Mouse (Mus musculus): ENCODE results near the gene Prss50. TPM values are rescaled to one million over a fixed set of nuclear protein-coding genes. Genes with fewer than 3 reads are reported as not detected.

The Prss50 gene
- polyA plus RNA-seq, 1 experiment from 2014 or later = not detected

DNA sequence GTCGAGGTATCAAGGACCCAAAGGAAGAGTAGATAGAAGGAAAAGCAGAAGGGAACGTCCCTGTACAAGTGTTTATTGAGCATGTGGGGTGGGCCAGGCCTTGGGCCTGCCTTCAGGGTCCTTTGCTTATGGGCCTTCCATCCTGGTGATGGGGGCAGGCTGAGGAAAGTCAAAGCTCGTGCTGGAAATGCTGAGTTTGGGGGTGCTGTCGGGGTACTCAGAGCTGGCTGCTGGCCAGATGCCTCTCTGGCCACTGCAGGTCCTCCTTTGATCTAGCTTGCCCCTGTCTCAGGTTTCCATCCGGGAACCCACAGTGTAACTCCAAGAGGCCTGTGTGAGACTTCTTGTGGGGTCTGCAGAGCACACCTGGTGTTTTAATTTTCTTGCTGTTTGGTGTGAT is 756 bp downstream of the Prss50 start:
- no peak for ATAC-seq (replicated peaks; ENCODE audit: extremely low read depth, insufficient read depth, low FRiP score)
- peaks cover 11% of the 10 kb centered on the region for H3K27me3 ChIP-seq (ENCODE audit: control insufficient read depth, insufficient read depth, low read length)
- no peaks in the 10 kb centered on the region for H3K9me3 ChIP-seq (replicated peaks; ENCODE audit: control insufficient read depth, low read length)
- 55% methylated on average over 5 of the region's 5 CpGs for WGBS
- no peak overlapping the region for H3K27ac ChIP-seq (ENCODE audit: low read length)
- no peak overlapping the region for H3K4me3 ChIP-seq (ENCODE audit: low read length)
- no peaks in the 10 kb centered on the region for H3K36me3 ChIP-seq (ENCODE audit: control insufficient read depth, insufficient read depth)
- no peak overlapping the region for H3K9ac ChIP-seq (ENCODE audit: low read length)
- no peak overlapping the region for H3K4me2 ChIP-seq (ENCODE audit: low read depth, low read length)
- H3K4me1 ChIP-seq (ENCODE audit: control insufficient read depth, insufficient read depth, low read length) = 0 out of 2 replicates have a peak, but pooled peaks cover 3% of the 10 kb centered on the region

DNA sequence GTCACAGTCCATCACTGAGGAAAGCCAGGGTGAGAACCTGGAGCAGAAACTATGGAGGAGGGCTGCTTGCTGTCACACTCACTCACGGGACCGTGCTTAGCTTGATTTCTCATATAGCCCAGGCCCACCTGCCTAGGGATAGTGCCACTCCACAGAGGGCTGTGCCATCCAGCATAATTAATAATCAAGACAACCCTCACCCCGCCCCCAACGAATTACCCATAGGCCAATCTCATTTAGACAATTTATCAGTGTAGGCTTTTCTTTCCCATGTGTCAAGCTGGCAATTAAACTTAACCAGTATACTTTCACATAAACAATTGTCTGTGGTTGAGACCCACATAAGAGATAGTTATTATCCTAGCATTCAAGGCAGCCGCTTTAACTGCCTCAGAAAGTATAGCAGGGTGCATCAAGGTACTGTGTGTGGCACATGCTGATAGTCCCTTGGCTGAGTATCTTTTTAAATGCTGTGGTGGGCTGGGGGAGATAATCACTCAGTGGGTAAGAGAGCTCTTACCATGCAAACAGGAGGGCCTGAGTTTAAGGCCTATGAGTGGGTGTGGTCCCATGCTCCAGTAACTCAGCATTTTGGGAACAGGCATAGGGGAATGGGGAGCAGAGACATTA is 1.3 kb downstream of the Prss50 start:
- no peak for ATAC-seq (replicated peaks; ENCODE audit: extremely low read depth, insufficient read depth, low FRiP score)
- H3K9me3 ChIP-seq (replicated peaks; ENCODE audit: control insufficient read depth, low read length) = no peaks in the 10 kb centered on the region
- peaks cover 11% of the 10 kb centered on the region for H3K27me3 ChIP-seq (ENCODE audit: control insufficient read depth, insufficient read depth, low read length)
- no peak overlapping the region for H3K4me2 ChIP-seq (ENCODE audit: low read depth, low read length)
- H3K36me3 ChIP-seq (ENCODE audit: control insufficient read depth, insufficient read depth) = no peaks in the 10 kb centered on the region
- WGBS = 89% methylated on average over 5 of the region's 5 CpGs
- H3K27ac ChIP-seq (ENCODE audit: low read length) = no peak overlapping the region
- H3K4me3 ChIP-seq (ENCODE audit: low read length) = no peak overlapping the region
- H3K9ac ChIP-seq (ENCODE audit: low read length) = no peak overlapping the region
- H3K4me1 ChIP-seq (ENCODE audit: control insufficient read depth, insufficient read depth, low read length) = 0 out of 2 replicates have a peak, but pooled peaks cover 3% of the 10 kb centered on the region

DNA sequence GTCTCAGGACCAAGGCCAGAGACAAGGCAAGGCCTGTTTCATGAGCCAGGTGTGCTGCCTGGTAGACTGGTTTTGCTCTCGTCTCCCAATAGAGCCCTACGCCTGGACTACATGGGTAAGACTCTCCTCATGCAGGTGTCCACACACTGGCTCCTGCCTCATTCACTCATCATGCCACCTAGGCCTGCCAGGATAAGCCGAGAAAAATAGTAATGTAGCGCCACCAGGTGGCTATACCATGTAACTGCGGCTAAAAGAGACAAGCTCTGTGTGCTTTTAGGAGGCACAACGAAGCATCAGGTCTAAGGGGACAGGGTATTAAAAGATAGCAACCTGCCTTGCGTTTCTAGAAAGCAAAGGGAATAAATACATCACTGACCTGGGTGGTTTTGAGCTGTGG is 13.3 kb downstream of the Prss50 start:
- no peak overlapping the region for H3K9ac ChIP-seq (ENCODE audit: low read length)
- peaks cover 6% of the 10 kb centered on the region; the same call in 1 of the 2 replicates for H3K4me1 ChIP-seq (ENCODE audit: control insufficient read depth, insufficient read depth, low read length)
- H3K27me3 ChIP-seq (ENCODE audit: control insufficient read depth, insufficient read depth, low read length) = peaks cover 11% of the 10 kb centered on the region
- no peaks in the 10 kb centered on the region for H3K9me3 ChIP-seq (replicated peaks; ENCODE audit: control insufficient read depth, low read length)
- no peak overlapping the region for H3K4me3 ChIP-seq (ENCODE audit: low read length)
- no peak; the same call in 1 of the 2 replicates for ATAC-seq (replicated peaks; ENCODE audit: extremely low read depth, insufficient read depth, low FRiP score)
- H3K4me2 ChIP-seq (ENCODE audit: low read depth, low read length) = no peak overlapping the region
- no peak overlapping the region for H3K27ac ChIP-seq (ENCODE audit: low read length)
- 18% methylated on average over 7 of the region's 7 CpGs for WGBS
- H3K36me3 ChIP-seq (ENCODE audit: control insufficient read depth, insufficient read depth) = no peaks in the 10 kb centered on the region

DNA sequence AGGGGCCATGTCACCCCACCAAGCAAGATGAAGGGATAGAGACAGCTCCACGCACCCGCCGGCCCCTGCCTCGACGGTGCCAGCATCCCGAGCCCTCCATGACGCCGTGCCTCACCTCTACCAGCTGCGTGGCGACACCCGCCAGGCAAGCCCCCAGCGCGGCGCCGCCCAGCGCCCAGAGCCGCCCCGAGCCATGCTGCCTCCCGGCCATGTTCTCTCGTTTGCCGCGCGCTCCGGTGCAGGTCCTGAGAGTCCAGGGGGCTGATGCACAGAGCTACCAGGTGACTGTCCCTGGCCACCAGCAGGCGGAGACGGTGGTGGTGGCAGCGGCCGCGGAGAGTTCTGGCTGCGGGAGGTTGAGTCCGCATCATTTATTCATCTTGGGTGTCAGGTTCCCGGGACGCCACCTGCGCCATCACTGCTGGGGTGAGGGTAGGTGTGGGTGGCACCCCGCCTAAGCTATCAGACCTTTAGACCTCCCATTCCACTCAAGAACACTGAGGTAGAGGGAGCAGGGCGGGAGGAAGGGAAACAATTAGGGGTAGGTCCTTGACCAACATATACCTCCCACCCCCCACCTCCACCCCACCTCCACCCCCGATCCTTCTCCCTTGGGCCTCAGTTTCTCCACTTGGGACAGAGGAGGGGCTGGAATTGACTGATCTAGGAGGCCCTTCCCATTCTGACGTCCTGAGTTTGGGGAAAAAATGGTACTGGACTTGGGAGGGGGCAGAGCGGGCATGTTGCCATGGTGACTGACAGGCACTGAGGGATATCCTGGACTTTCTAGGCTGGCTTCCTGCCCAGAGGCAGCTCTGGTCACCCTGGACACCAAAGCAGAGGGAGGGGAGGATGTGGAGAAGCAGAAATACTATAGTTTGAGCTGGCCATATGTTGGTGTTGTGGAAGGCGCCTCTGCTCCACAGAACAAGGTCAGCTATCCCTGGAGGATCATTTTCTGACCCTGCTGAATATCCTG is 16.2 kb downstream of the Prss50 start:
- peak overlapping the region; percentile 30 for H3K4me3 ChIP-seq (ENCODE audit: low read length)
- H3K27me3 ChIP-seq (ENCODE audit: control insufficient read depth, insufficient read depth, low read length) = peaks cover 11% of the 10 kb centered on the region
- H3K9me3 ChIP-seq (replicated peaks; ENCODE audit: control insufficient read depth, low read length) = no peaks in the 10 kb centered on the region
- H3K36me3 ChIP-seq (ENCODE audit: control insufficient read depth, insufficient read depth) = no peaks in the 10 kb centered on the region
- 9% methylated on average over 40 of the region's 40 CpGs for WGBS
- peaks cover 21% of the 10 kb centered on the region for H3K4me1 ChIP-seq (ENCODE audit: control insufficient read depth, insufficient read depth, low read length)
- ATAC-seq (replicated peaks; ENCODE audit: extremely low read depth, insufficient read depth, low FRiP score) = no peak
- no peak overlapping the region for H3K27ac ChIP-seq (ENCODE audit: low read length)
- H3K4me2 ChIP-seq (ENCODE audit: low read depth, low read length) = peak overlapping the region; percentile 53
- H3K9ac ChIP-seq (ENCODE audit: low read length) = peak overlapping the region; percentile 23; the same call in 1 of the 2 replicates

DNA sequence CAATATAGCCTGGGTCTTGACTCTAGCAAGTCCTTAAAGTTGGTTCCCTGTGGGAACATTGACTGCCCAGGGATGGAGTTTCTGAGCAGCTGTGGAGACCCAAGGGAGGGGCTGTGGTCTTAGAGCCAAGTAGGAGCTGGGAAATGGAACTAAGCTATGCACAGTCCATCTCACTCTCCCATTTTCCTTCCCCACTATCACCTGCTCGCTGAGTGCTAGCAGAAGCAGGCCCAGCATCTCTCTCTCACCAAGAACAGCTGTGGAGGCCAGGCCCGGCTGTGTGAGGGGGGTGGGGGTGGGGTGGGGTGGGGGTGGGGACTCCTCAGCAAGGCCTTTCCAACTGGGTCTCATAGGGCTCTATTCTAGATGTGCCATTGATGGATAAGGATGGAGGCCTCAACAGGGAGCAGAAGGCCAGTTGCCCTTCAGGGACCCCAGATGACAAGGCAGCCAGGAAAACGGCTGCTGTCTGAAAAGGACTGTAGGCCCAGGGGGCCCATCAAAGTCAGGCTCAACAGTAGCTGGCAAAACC is 17.0 kb downstream of the Prss50 start:
- no peaks in the 10 kb centered on the region for H3K9me3 ChIP-seq (replicated peaks; ENCODE audit: control insufficient read depth, low read length)
- no peak overlapping the region for H3K4me2 ChIP-seq (ENCODE audit: low read depth, low read length)
- no peak overlapping the region for H3K9ac ChIP-seq (ENCODE audit: low read length)
- H3K27me3 ChIP-seq (ENCODE audit: control insufficient read depth, insufficient read depth, low read length) = peaks cover 11% of the 10 kb centered on the region
- no peaks in the 10 kb centered on the region for H3K36me3 ChIP-seq (ENCODE audit: control insufficient read depth, insufficient read depth)
- H3K4me1 ChIP-seq (ENCODE audit: control insufficient read depth, insufficient read depth, low read length) = peaks cover 29% of the 10 kb centered on the region
- H3K4me3 ChIP-seq (ENCODE audit: low read length) = no peak overlapping the region
- H3K27ac ChIP-seq (ENCODE audit: low read length) = no peak overlapping the region
- 38% methylated on average over 3 of the region's 3 CpGs for WGBS
- ATAC-seq (replicated peaks; ENCODE audit: extremely low read depth, insufficient read depth, low FRiP score) = no peak

DNA sequence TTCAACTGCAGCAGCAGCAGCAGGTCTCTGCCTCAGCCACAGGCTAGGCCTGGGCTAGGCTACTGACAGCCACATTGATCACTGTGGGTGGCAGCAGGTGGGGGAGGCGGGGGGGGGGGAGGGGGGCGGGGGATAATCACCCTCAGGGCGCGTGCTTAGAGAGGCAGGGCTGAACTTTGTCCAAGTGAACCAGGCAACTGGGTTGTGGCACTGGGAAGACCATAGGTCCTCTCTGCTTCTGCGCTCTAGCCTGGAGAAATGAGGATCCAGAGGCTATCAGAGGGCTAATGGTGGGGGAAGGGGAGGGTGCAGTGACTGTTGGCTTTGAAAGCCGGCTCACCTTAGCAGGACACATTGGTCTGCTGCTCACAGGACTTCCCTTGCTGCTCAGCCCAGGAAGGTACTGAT is 17.5 kb downstream of the Prss50 start:
- no peaks in the 10 kb centered on the region for H3K9me3 ChIP-seq (replicated peaks; ENCODE audit: control insufficient read depth, low read length)
- H3K4me3 ChIP-seq (ENCODE audit: low read length) = no peak overlapping the region
- H3K9ac ChIP-seq (ENCODE audit: low read length) = no peak overlapping the region
- peaks cover 29% of the 10 kb centered on the region for H3K4me1 ChIP-seq (ENCODE audit: control insufficient read depth, insufficient read depth, low read length)
- H3K27me3 ChIP-seq (ENCODE audit: control insufficient read depth, insufficient read depth, low read length) = peaks cover 11% of the 10 kb centered on the region
- H3K4me2 ChIP-seq (ENCODE audit: low read depth, low read length) = no peak overlapping the region
- no peaks in the 10 kb centered on the region for H3K36me3 ChIP-seq (ENCODE audit: control insufficient read depth, insufficient read depth)
- WGBS = 40% methylated on average over 4 of the region's 6 CpGs
- no peak overlapping the region for H3K27ac ChIP-seq (ENCODE audit: low read length)
- ATAC-seq (replicated peaks; ENCODE audit: extremely low read depth, insufficient read depth, low FRiP score) = no peak

DNA sequence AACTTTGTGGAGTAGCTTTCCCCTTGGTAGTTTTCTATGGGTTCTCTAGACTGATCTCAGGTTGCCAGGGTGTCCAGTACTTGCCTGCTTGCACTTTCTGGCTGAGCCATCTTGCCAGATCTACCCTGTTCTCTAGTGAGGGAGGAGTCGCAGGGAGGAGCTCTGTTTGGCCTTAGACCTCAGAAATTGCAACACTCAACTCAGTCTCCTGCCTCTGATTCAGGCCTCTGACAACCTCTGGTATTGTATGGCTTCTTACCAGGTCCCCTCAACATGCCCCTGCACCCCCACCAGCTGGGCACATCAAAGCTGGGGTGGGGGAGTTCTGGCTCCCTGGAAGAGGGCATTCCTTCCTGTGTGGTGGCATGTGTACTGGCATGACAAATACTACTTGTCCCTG is 19.6 kb downstream of the Prss50 start:
- 88% methylated on average over 1 of the region's 1 CpGs for WGBS
- no peaks in the 10 kb centered on the region for H3K9me3 ChIP-seq (replicated peaks; ENCODE audit: control insufficient read depth, low read length)
- peak overlapping the region; percentile 81 for H3K27ac ChIP-seq (ENCODE audit: low read length)

DNA sequence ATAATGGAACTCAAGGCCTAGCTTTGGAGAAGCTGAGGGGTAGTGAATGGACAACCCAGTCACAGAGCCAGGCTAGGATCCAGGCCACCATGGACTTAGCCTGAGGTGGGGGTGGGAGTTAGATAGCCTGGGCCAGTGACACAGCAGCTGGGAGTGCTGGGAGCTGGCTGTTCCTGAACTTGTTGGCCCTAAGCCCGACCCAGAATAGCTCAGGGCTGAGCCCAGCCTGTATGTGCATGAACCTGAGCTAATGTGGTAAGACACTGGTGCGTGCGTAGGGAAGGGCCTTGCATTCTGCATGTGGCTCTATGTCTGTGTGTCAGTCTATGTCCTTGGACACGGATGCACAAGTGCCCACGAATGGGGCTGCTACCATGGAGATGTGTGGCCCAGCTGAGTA is 20.1 kb downstream of the Prss50 start:
- no peaks in the 10 kb centered on the region for H3K9me3 ChIP-seq (replicated peaks; ENCODE audit: control insufficient read depth, low read length)
- peak; percentile 80 for ATAC-seq (replicated peaks; ENCODE audit: extremely low read depth, insufficient read depth, low FRiP score)
- H3K4me3 ChIP-seq (ENCODE audit: low read length) = no peak overlapping the region
- peak overlapping the region; percentile 26 for H3K4me2 ChIP-seq (ENCODE audit: low read depth, low read length)
- peaks cover 11% of the 10 kb centered on the region for H3K27me3 ChIP-seq (ENCODE audit: control insufficient read depth, insufficient read depth, low read length)
- WGBS = 47% methylated on average over 5 of the region's 5 CpGs
- peaks cover 34% of the 10 kb centered on the region for H3K4me1 ChIP-seq (ENCODE audit: control insufficient read depth, insufficient read depth, low read length)
- peak overlapping the region; percentile 81 for H3K27ac ChIP-seq (ENCODE audit: low read length)
- H3K36me3 ChIP-seq (ENCODE audit: control insufficient read depth, insufficient read depth) = no peaks in the 10 kb centered on the region
- H3K9ac ChIP-seq (ENCODE audit: low read length) = peak overlapping the region; percentile 38; the same call in 1 of the 2 replicates

More for the DNA sequence above, 19.6 kb downstream of the Prss50 start:
- Histone ChIP-seq H3K4me2 (ENCODE audit: low read depth, low read length) (no peak overlapping the region), H3K36me3 (ENCODE audit: control insufficient read depth, insufficient read depth) (no peaks in the 10 kb centered on the region), H3K9ac (ENCODE audit: low read length) (no peak overlapping the region), H3K27me3 (ENCODE audit: control insufficient read depth, insufficient read depth, low read length) (peaks cover 13% of the 10 kb centered on the region), H3K4me1 (ENCODE audit: control insufficient read depth, insufficient read depth, low read length) (peaks cover 34% of the 10 kb centered on the region), H3K4me3 (ENCODE audit: low read length) (no peak overlapping the region)
- no peak for ATAC-seq (replicated peaks; ENCODE audit: extremely low read depth, insufficient read depth, low FRiP score)

Measured in heart, embryonic 16.5 days (tissue).